Mouse (Mus musculus): ENCODE data around the gene Tle4.

The Tle4 gene

GRCm38 (mm10) chr19:14591809-14592535, 5.9 kb downstream of the Tle4 start:
- no peak for DNase-seq (ENCODE audit: low read depth, low spot score)

GRCm38 (mm10) chr19:14590154-14590553, 7.7 kb downstream of the Tle4 start:
- DNase-seq (ENCODE audit: low read depth, low spot score) = no peak

DNA sequence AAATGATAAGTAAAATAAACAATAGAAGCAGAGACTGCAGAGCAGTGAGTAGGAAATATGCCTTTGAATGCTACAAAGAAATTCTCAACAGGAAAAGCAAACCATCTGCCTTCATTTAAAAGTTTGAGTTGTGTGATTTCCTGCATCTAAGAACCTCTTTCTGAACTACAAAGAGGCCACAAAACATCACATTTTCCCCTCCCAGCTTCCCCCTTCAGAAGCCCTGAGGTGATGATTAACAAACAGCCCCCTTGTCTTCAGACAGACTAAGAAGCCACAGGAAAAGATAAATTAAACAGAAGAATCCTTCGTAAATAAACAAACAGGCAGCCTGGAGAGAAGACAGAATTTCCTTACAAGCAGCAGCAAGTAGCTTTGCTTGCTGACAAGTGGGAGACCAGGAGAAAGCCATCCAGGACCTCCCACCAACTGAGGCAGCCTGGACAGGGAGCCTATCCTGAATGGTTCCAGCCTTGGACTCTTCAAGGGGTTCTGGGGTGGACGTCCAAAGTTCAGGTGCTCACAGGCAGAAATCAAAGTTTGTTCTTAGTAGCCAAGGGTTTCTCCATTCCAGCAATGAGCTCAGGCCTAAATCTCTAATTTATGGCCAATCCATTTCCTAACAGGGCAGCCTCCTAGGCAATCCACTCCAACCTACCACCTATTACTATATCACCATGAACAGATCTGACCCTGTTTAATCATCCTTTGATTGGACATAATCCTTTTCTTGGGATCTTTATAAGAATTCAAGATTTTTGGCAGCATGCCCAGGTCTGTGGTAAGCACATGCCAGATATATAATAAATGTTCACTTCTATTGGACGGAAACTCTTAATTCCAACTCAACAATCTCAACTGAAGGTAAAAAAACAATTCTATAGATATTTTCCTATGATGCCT, 9.4 kb downstream of the Tle4 start:
- DNase-seq (ENCODE audit: low read depth, low spot score) = no peak

DNA sequence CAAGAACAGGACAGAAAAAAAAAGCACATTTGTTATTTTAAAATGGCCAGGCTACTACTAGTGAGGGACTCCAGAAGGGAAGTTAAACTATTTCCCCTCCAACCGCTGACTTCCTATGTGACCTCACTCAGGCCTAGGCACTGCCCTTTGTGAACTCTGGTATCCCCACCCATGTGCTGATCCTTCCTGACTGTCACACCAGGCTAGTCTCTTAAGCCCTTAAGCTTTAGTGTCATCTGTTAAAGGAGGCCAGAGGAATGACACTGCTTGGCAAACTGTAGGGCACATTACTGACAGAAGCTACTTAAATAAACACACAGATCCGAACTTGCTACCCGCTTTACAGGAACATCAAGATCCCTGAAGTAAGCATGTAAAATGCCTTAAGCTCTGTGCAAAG, 11.7 kb downstream of the Tle4 start:
- no peak for DNase-seq (ENCODE audit: low read depth, low spot score)

GRCm38 (mm10) chr19:14585731-14586130, 12.1 kb downstream of the Tle4 start:
- no peak for DNase-seq (ENCODE audit: low read depth, low spot score)

- no peak for DNase-seq (ENCODE audit: low read depth, low spot score)
Observed at GRCm38 (mm10) chr19:14585235-14585634, 12.6 kb downstream of the Tle4 start.

- no peak for DNase-seq (ENCODE audit: low read depth, low spot score)
Observed at GRCm38 (mm10) chr19:14578698-14579097, 19.2 kb downstream of the Tle4 start.

- no peak for DNase-seq (ENCODE audit: low read depth, low spot score)
Observed at GRCm38 (mm10) chr19:14578016-14578415, 19.8 kb downstream of the Tle4 start.

- DNase-seq (ENCODE audit: low read depth, low spot score) = no peak
Observed at GRCm38 (mm10) chr19:14576311-14576710, 21.5 kb downstream of the Tle4 start.

DNA sequence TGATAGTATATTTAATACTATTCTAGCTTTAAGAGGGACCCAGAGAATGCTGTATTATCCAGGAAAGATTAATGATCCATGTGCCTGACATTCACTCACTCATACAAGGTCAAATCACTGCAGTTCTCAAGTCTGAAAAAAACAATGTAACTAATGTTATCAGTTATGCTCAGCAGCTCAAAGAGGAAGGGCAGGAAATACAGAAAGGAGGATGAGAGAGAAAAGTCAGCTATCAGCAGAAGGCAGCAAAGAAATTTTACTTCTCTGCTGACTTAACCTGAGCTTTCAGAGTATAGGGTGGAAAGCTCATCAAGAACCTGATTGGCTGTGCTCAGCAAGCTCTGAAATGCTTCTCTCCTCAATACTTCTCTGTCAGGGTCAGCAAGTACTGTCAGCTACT, 29.0 kb downstream of the Tle4 start:
- DNase-seq (ENCODE audit: low read depth, low spot score) = no peak

GRCm38 (mm10) chr19:14567081-14567480, 30.8 kb downstream of the Tle4 start:
- DNase-seq (ENCODE audit: low read depth, low spot score) = no peak

GRCm38 (mm10) chr19:14566564-14567021, 31.3 kb downstream of the Tle4 start:
- no peak for DNase-seq (ENCODE audit: low read depth, low spot score)

DNA sequence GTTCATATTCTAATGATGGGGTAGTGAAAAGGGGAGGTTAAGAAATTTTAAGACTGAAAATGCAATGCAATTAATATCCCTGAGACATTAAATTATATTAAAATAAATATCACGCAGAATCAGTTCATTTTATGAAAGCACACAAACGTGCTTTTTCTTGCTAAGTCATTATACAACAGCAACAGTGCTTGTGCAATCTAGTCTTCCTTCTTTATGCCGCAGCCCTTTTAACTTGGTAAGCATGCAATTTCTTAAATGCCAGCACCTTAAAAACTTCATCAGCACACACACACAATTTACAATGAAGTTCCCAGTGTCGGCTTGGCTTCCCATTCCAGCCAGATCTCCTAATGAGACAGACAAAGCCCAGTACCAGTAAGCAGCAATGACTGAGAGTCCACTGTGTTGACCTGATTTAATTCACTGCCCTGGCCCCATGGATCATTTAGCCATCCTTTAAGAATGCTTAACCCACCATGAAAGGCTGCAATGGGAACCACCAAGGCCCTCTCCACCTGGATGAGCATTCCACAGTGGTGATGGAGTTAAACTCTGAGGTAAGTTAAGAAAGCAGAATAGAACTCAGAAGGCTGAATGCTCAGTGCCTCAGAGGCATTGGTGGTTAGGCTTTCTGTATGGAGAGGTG, 32.3 kb downstream of the Tle4 start:
- no peak for DNase-seq (ENCODE audit: low read depth, low spot score)

GRCm38 (mm10) chr19:14563273-14563959, 34.4 kb downstream of the Tle4 start:
- DNase-seq (ENCODE audit: low read depth, low spot score) = no peak

DNA sequence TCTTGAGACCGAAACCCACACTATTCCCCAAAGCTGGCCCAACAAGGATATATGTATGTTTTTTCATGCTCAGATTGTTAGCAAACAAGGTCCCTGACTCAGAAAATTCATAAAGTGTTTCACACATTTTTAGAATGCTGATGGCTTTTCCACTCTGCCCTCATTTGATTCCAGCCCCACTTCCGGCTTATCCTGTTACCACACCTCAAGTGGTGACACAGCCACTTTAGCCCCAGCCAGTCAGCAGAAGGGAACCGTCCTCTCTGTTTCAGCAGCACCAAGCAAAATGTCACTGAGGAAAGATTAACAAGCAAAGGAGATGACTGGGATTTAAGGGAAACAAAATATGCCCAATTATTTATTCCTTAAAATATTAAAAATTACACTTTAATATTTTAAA, 50.0 kb downstream of the Tle4 start:
- DNase-seq (ENCODE audit: low read depth, low spot score) = no peak

- no peak for DNase-seq (ENCODE audit: low read depth, low spot score)
Observed at GRCm38 (mm10) chr19:14547133-14547842, 50.6 kb downstream of the Tle4 start.

- no peak for DNase-seq (ENCODE audit: low read depth, low spot score)
Observed at GRCm38 (mm10) chr19:14545485-14545884, 52.4 kb downstream of the Tle4 start.

GRCm38 (mm10) chr19:14543305-14543704, 54.5 kb downstream of the Tle4 start:
- DNase-seq (ENCODE audit: low read depth, low spot score) = no peak

GRCm38 (mm10) chr19:14540678-14541077, 57.2 kb downstream of the Tle4 start:
- DNase-seq (ENCODE audit: low read depth, low spot score) = no peak

DNA sequence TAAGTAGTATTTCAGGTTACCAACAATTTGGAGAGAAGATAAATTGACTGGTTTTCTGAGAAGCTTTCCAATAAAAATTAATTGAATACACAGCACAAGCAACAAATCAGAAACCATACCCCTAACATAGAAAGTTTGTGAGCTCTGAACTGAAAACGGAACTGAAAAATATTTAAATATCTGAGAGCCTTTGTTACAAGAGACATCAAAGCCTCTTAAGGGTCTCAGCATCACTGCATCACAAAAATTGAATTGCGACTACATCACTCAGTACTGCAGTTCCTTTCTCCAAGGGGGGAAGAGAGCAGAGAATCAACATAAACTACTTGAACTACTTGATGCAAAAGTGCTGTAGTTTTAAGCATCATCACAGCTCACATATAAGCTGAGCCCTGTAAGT, 61.2 kb downstream of the Tle4 start:
- DNase-seq (ENCODE audit: low read depth, low spot score) = no peak

DNA sequence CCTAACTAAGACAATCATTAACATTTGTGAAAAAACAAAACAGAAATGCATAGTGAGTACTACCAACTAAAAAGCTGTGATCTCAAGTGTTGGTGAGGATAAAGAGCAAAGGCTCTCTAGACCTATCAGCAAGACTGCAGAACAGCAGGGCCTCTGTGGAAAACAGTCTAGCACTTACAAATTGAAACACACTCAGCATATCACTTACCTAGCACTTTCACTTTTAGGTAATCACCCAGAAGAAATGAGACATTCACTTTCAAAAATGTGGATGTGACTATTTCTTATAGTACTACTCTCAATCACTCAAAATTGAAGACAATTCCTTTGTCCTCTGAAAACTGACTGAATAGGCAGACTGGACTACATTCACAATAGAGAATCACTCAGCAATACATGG, 63.4 kb downstream of the Tle4 start:
- DNase-seq (ENCODE audit: low read depth, low spot score) = no peak

All from telencephalon, adult 2 months (tissue).